Mouse (Mus musculus): ENCODE data around the gene Ckm. TPM values are rescaled to one million over a fixed set of nuclear protein-coding genes. Genes with fewer than 3 reads are reported as not detected.

Gene Ckm
- polyA plus RNA-seq, 1 experiment from 2014 or later = 732 TPM

DNA sequence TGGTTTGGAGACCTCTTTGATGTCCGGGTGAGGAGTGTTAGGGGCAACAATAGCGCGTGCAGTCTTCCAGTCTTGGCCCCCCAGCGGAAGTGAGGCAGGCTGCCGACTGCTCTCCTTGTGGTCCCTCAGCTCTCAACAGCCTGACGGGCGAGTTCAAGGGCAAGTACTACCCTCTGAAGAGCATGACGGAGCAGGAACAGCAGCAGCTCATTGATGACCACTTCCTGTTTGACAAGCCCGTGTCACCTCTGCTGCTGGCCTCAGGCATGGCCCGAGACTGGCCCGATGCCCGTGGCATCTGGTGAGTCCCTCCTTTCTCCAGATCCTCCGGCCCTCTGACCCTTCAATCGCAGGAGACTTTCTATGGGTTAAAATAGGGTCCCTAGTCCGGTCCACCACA lies 12.0 kb downstream of the Ckm start:
- peaks cover 4% of the 10 kb centered on the region; the same call in 1 of the 2 replicates for H3K9me3 ChIP-seq (ENCODE audit: control insufficient read depth, low read length)
- no peak overlapping the region for H3K4me3 ChIP-seq (ENCODE audit: low read depth, low read length)
- no peaks in the 10 kb centered on the region for H3K36me3 ChIP-seq (ENCODE audit: control insufficient read depth, insufficient read depth, low read length)
- no peak overlapping the region for H3K9ac ChIP-seq (ENCODE audit: low read depth, low read length)
- H3K27me3 ChIP-seq (replicated peaks; ENCODE audit: control insufficient read depth, insufficient read depth, low read length) = peaks cover 30% of the 10 kb centered on the region
- DNase-seq (ENCODE audit: low spot score) (no peak), ATAC-seq (ENCODE audit: low read depth) (no peak)
- H3K4me1 ChIP-seq (ENCODE audit: control insufficient read depth, insufficient read depth, low read length) = 0 out of 2 replicates have a peak, but pooled peaks cover 6% of the 10 kb centered on the region
- 74% methylated on average over 14 of the region's 15 CpGs for WGBS
- no peak overlapping the region for H3K4me2 ChIP-seq (ENCODE audit: low read depth, low read length)
- H3K27ac ChIP-seq (replicated peaks; ENCODE audit: low read depth, low read length) = no peak overlapping the region

DNA sequence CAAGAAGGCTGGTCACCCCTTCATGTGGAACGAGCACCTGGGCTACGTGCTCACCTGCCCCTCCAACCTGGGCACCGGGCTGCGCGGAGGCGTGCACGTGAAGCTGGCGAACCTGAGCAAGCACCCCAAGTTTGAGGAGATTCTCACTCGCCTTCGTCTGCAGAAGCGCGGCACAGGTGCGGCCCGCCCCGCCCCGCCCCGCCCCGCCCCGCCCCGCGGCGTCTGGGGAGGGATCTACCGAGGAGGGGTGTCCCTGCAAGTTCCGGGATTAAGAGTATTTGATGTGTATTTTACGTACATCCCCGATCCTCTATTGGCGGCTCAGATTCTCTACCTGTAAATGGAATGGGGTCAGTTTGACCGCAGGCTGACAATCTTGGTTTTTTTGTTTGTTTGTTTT lies 15.5 kb downstream of the Ckm start:
- Histone ChIP-seq H3K9me3 (ENCODE audit: control insufficient read depth, low read length) (no peaks in the 10 kb centered on the region), H3K36me3 (ENCODE audit: control insufficient read depth, insufficient read depth, low read length) (peaks cover 6% of the 10 kb centered on the region), H3K4me2 (ENCODE audit: low read depth, low read length) (peak overlapping the region; percentile 20), H3K27me3 (replicated peaks; ENCODE audit: control insufficient read depth, insufficient read depth, low read length) (peaks cover 32% of the 10 kb centered on the region), H3K4me1 (ENCODE audit: control insufficient read depth, insufficient read depth, low read length) (0 out of 2 replicates have a peak, but pooled peaks cover 6% of the 10 kb centered on the region), H3K27ac (replicated peaks; ENCODE audit: low read depth, low read length) (no peak overlapping the region), H3K4me3 (ENCODE audit: low read depth, low read length) (no peak overlapping the region), H3K9ac (ENCODE audit: low read depth, low read length) (no peak overlapping the region)
- no peak for DNase-seq (ENCODE audit: low spot score)
- ATAC-seq (ENCODE audit: low read depth) = no peak
- 8% methylated on average over 28 of the region's 28 CpGs for WGBS

DNA sequence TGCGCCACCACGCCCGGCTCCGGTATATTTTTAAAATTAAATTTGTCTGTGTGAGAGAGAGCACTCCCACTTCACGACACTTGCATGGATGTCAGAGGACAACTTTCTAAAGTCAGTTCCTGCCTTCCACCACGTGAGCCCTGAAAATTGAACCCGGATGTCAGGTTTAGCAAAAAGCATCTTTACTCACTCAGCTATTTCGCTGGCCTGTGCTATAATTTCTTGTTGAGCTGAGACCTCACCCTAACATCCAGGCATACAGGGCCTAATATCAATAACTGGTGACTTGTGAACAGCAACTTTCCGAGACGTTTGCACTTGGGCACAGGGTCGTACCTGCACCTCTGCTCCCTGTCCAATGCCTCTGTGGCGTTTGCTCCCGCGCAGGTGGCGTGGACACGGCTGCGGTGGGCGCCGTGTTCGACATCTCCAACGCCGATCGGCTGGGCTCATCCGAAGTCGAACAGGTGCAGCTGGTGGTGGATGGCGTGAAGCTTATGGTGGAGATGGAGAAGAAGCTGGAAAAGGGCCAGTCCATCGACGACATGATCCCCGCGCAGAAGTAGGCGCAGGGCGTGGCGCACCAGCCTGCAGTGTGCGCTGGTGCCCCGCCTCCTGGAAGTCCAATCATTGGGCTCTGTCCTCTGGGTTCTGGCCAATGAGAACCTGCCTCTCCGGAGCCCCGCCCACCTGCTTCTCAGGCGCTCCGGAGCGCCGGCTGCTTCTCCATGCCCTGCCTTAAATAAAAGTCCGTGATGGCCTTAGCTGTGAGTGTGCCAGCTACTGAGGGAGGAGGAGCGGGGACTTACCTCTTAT lies 16.5 kb downstream of the Ckm start:
- ATAC-seq (ENCODE audit: low read depth) = peak; percentile 96
- no peak overlapping the region for H3K9ac ChIP-seq (ENCODE audit: low read depth, low read length)

DNA sequence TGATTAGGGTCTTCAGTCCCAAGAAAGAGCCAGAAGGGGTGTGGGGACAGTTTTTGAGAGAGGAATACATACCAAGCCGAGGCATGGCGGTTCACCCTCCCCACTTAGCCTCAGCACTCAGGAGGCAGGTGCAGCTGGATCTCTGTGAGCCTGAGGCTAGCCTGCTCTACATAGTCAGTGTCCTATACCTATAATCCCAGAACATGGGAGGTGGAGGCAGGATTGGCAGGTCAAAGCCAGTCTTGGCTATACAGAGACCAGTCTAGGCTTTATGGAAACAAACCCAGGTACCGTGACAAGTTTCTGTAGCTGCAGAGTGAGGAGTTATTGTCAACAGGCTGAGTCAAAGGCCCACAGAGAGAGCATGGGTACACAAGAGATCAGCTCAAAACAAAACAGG lies 18.5 kb downstream of the Ckm start:
- DNase-seq (ENCODE audit: low spot score) = no peak
- 88% methylated on average over 3 of the region's 3 CpGs for WGBS
- Histone ChIP-seq H3K4me2 (ENCODE audit: low read depth, low read length) (no peak overlapping the region), H3K4me3 (ENCODE audit: low read depth, low read length) (no peak overlapping the region), H3K9me3 (ENCODE audit: control insufficient read depth, low read length) (no peaks in the 10 kb centered on the region), H3K4me1 (ENCODE audit: control insufficient read depth, insufficient read depth, low read length) (0 out of 2 replicates have a peak, but pooled peaks cover 6% of the 10 kb centered on the region), H3K9ac (ENCODE audit: low read depth, low read length) (no peak overlapping the region), H3K27me3 (replicated peaks; ENCODE audit: control insufficient read depth, insufficient read depth, low read length) (peaks cover 29% of the 10 kb centered on the region), H3K36me3 (ENCODE audit: control insufficient read depth, insufficient read depth, low read length) (peaks cover 35% of the 10 kb centered on the region), H3K27ac (replicated peaks; ENCODE audit: low read depth, low read length) (no peak overlapping the region)
- ATAC-seq (ENCODE audit: low read depth) = no peak

More for the DNA sequence above, 16.5 kb downstream of the Ckm start:
- no peaks in the 10 kb centered on the region for H3K9me3 ChIP-seq (ENCODE audit: control insufficient read depth, low read length)
- peak; percentile 95 for DNase-seq (ENCODE audit: low spot score)
- peak overlapping the region; percentile 33 for H3K4me3 ChIP-seq (ENCODE audit: low read depth, low read length)
- peak overlapping the region; percentile 54 for H3K4me2 ChIP-seq (ENCODE audit: low read depth, low read length)
- peaks cover 15% of the 10 kb centered on the region for H3K36me3 ChIP-seq (ENCODE audit: control insufficient read depth, insufficient read depth, low read length)
- 10% methylated on average over 43 of the region's 43 CpGs for WGBS
- H3K27ac ChIP-seq (replicated peaks; ENCODE audit: low read depth, low read length) = no peak overlapping the region
- peaks cover 32% of the 10 kb centered on the region for H3K27me3 ChIP-seq (replicated peaks; ENCODE audit: control insufficient read depth, insufficient read depth, low read length)
- 0 out of 2 replicates have a peak, but pooled peaks cover 6% of the 10 kb centered on the region for H3K4me1 ChIP-seq (ENCODE audit: control insufficient read depth, insufficient read depth, low read length)

DNA sequence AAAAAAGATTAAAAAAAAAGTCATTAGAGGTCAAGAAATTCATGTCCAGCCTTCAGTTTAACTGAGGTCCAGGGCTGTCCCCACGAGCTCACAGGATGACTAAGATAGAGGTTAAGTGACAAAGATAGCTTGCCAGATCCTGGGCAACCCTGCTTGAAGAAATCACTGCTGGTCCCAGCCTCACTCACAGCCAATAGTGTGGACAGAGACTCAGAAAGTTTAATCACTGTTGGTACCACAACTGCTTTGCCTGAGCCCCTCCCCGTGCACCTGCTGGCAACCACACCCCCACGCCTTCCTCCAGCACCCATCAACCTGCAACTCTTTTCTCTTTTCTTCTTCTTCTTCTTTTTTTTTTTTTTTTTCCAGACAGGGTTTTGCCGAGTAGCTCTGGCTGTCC lies 19.5 kb downstream of the Ckm start:
- WGBS = 62% methylated on average over 4 of the region's 4 CpGs

DNA sequence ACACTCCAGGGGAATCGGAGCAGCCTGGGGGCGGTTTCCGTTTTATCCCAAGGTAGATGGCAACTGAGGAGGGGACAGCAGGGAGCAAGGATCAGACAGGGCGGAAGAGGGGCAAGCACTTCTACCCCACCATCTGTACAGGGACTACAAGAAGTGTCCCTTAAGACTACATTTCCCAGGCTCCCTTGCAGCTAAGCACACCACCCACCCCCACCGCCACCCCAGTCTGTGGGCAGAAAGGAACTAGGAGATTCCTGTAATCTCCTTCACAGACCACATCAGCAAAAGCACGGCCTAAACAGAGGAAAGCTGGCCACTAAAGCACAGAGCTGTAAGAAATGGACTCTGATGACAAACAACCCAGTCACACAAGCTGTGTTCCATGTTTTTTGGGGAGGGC lies 21.8 kb downstream of the Ckm start:
- peaks cover 5% of the 10 kb centered on the region; the same call in 1 of the 2 replicates for H3K27me3 ChIP-seq (replicated peaks; ENCODE audit: control insufficient read depth, insufficient read depth, low read length)
- H3K9me3 ChIP-seq (ENCODE audit: control insufficient read depth, low read length) = no peaks in the 10 kb centered on the region
- peaks cover 67% of the 10 kb centered on the region for H3K36me3 ChIP-seq (ENCODE audit: control insufficient read depth, insufficient read depth, low read length)
- no peak overlapping the region for H3K27ac ChIP-seq (replicated peaks; ENCODE audit: low read depth, low read length)
- H3K4me2 ChIP-seq (ENCODE audit: low read depth, low read length) = no peak overlapping the region
- 70% methylated on average over 6 of the region's 6 CpGs for WGBS
- no peak overlapping the region for H3K4me3 ChIP-seq (ENCODE audit: low read depth, low read length)
- no peak for ATAC-seq (ENCODE audit: low read depth)
- H3K9ac ChIP-seq (ENCODE audit: low read depth, low read length) = no peak overlapping the region
- no peaks in the 10 kb centered on the region for H3K4me1 ChIP-seq (ENCODE audit: control insufficient read depth, insufficient read depth, low read length)
- no peak for DNase-seq (ENCODE audit: low spot score)

More for the DNA sequence above, 19.5 kb downstream of the Ckm start:
- Histone ChIP-seq H3K36me3 (ENCODE audit: control insufficient read depth, insufficient read depth, low read length) (peaks cover 44% of the 10 kb centered on the region), H3K9me3 (ENCODE audit: control insufficient read depth, low read length) (no peaks in the 10 kb centered on the region), H3K27me3 (replicated peaks; ENCODE audit: control insufficient read depth, insufficient read depth, low read length) (peaks cover 28% of the 10 kb centered on the region), H3K4me2 (ENCODE audit: low read depth, low read length) (no peak overlapping the region), H3K4me3 (ENCODE audit: low read depth, low read length) (no peak overlapping the region), H3K4me1 (ENCODE audit: control insufficient read depth, insufficient read depth, low read length) (0 out of 2 replicates have a peak, but pooled peaks cover 6% of the 10 kb centered on the region), H3K27ac (replicated peaks; ENCODE audit: low read depth, low read length) (no peak overlapping the region), H3K9ac (ENCODE audit: low read depth, low read length) (no peak overlapping the region)
- ATAC-seq (ENCODE audit: low read depth) (no peak), DNase-seq (ENCODE audit: low spot score) (no peak)

DNA sequence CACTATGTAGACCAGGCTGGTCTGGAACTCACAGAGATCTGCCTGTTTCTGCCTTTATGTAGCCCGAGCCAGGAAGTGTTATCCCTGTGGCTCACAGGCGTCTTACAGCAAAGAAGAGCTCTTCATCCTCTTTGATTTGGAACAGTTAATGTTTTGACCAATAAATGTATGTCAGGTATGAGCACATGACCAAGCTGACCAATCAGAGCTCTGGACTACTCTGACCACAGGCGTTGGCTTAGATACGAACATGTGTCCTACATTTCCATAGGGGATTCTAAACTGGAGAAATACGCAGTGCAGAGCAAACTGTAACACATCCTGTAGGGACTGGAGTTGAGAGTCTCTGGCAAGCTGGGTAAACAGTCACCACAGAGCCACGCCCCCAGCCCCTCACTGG lies 22.3 kb downstream of the Ckm start:
- no peak overlapping the region for H3K9ac ChIP-seq (ENCODE audit: low read depth, low read length)
- H3K9me3 ChIP-seq (ENCODE audit: control insufficient read depth, low read length) = no peaks in the 10 kb centered on the region
- H3K27ac ChIP-seq (replicated peaks; ENCODE audit: low read depth, low read length) = no peak overlapping the region
- H3K36me3 ChIP-seq (ENCODE audit: control insufficient read depth, insufficient read depth, low read length) = peaks cover 73% of the 10 kb centered on the region
- whole genome bisulfite sequencing = 79% methylated on average over 6 of the region's 6 CpGs
- H3K4me3 ChIP-seq (ENCODE audit: low read depth, low read length) = no peak overlapping the region
- H3K4me2 ChIP-seq (ENCODE audit: low read depth, low read length) = no peak overlapping the region
- DNase-seq (ENCODE audit: low spot score) (no peak), ATAC-seq (ENCODE audit: low read depth) (no peak)
- H3K27me3 ChIP-seq (replicated peaks; ENCODE audit: control insufficient read depth, insufficient read depth, low read length) = no peaks in the 10 kb centered on the region
- H3K4me1 ChIP-seq (ENCODE audit: control insufficient read depth, insufficient read depth, low read length) = no peaks in the 10 kb centered on the region

DNA sequence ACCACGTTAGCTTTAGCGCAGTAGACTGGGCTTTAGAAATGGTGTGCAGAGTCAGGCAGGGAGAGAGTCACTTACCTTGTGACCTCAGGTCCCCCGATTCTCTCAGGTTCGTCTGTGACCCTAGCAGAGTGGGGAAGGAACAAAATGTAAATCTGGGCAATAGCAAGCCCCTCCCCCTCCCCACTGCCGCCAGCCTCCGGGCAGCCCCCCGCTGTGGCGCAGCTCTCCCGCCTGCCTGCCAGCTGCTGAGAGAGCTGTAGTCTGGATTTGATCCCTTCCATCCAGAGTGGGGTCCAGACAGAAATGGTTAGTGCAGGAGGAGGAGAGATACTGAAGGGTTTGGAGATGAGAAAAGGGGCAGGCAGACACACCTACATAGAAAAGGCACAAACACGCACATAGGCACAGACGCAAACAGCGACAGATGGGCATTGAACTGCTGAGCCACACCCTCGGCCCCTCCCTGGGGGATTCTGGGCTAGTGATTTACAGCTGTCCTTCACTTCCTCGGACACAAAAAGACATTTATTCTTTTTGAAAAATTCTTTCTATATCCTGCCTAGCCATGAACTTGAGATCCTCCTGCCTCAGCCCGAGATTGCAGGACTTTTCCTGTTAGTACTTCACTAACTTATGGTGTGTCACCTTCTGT lies 23.5 kb downstream of the Ckm start:
- H3K36me3 ChIP-seq (ENCODE audit: control insufficient read depth, insufficient read depth, low read length) = peaks cover 85% of the 10 kb centered on the region
- no peaks in the 10 kb centered on the region for H3K27me3 ChIP-seq (replicated peaks; ENCODE audit: control insufficient read depth, insufficient read depth, low read length)
- H3K9ac ChIP-seq (ENCODE audit: low read depth, low read length) = no peak overlapping the region
- ATAC-seq (ENCODE audit: low read depth) (no peak), DNase-seq (ENCODE audit: low spot score) (no peak)
- H3K9me3 ChIP-seq (ENCODE audit: control insufficient read depth, low read length) = no peaks in the 10 kb centered on the region; the same call in 1 of the 2 replicates
- H3K27ac ChIP-seq (replicated peaks; ENCODE audit: low read depth, low read length) = no peak overlapping the region
- H3K4me1 ChIP-seq (ENCODE audit: control insufficient read depth, insufficient read depth, low read length) = no peaks in the 10 kb centered on the region
- H3K4me3 ChIP-seq (ENCODE audit: low read depth, low read length) = no peak overlapping the region
- H3K4me2 ChIP-seq (ENCODE audit: low read depth, low read length) = no peak overlapping the region
- 69% methylated on average over 14 of the region's 15 CpGs for WGBS

Measured in embryonic facial prominence, embryonic 14.5 days (tissue).